18 mouse cellular contexts compared by ENCODE assay signal in the genomic region with DNA sequence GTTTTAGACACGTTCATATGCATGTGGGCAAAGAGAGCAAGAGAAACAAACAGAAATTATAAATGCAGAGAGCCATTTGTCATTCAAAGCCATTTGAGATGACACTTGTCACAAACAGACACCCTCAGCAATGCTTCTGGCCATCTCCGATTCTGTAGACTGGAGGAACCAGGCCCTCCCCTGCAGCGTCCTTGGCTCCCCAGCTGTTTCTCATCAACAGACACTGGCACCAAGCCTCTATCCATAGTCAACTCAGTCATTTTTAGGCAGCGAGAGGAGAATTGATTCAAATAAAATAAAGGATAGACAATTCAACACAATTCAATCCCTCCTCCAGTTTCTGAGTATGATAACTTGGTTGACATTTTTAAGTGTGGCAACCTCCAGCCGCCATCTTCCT.
A peak's percentile ranks its signal among the peaks of the same experiment; 100 is the strongest.
DNase-seq lines count a peak whose midpoint lies in the region; ATAC-seq lines count a peak whose summit lies in the region.
"Had no signal": no experiment of that assay in that cellular context is flagged by ENCODE, and none has a peak within 500 bp of the region (broad histone marks: within the 10 kb centered on the region; RNA-seq: fewer than 3 reads in every experiment).

No protein-coding gene starts in this region.

- DNase-seq in embryonic facial prominence, embryonic 14.5 days (ENCODE audit: low spot score) = peak; percentile 30
- DNase-seq in embryonic facial prominence, embryonic 10.5 days (ENCODE audit: low spot score) = no peak
- DNase-seq in lung, postnatal 14 days = peak; percentile 71
- DNase-seq in ovary, postnatal 10 days (ENCODE audit: low spot score) = no peak
- DNase-seq in layer of hippocampus, postnatal 10 days (ENCODE audit: low spot score in 2 of 2) = no peak
- DNase-seq in urinary bladder, postnatal 4 days (ENCODE audit: low spot score in 2 of 2) = no peak
- DNase-seq: adrenal gland, postnatal 14 days; cerebellum, adult 11-12 months; cerebellum, adult 9-10 months; cerebellum, postnatal 25 days; gastrocnemius, postnatal 10 days; heart, adult 18-20 months; heart, postnatal 10 days; heart, postnatal 4 days had no signal

- 54% methylated on average over 5 of the region's 5 CpGs for WGBS in embryonic facial prominence, embryonic 14.5 days
- 72% methylated on average over 5 of the region's 5 CpGs for WGBS in embryonic facial prominence, embryonic 10.5 days
- 50% methylated on average over 5 of the region's 5 CpGs for whole genome bisulfite sequencing in lung, embryonic 15.5 days

- no peak for ATAC-seq in embryonic facial prominence, embryonic 14.5 days (ENCODE audit: low read depth)
- peak; percentile 90; the same call in 1 of the 2 replicates for ATAC-seq in lung, embryonic 15.5 days (ENCODE audit: borderline replicate concordance, extremely low read depth, low FRiP score, low TSS enrichment)
- ATAC-seq: forebrain, embryonic 15.5 days had no signal

- H3K4me1 ChIP-seq in embryonic facial prominence, embryonic 14.5 days (ENCODE audit: control insufficient read depth, insufficient read depth, low read length) = peaks cover 15% of the 10 kb centered on the region; the same call in 1 of the 2 replicates
- peaks cover 29% of the 10 kb centered on the region for H3K4me1 ChIP-seq in embryonic facial prominence, embryonic 10.5 days
- no peaks in the 10 kb centered on the region for H3K4me1 ChIP-seq in lung, embryonic 15.5 days
- H3K4me1 ChIP-seq: forebrain, embryonic 15.5 days; heart, embryonic 10.5 days; hindbrain, embryonic 12.5 days had no signal

- H3K4me2 ChIP-seq in embryonic facial prominence, embryonic 14.5 days (ENCODE audit: low read depth, low read length) = no peak overlapping the region
- H3K4me2 ChIP-seq in lung, embryonic 15.5 days = no peak overlapping the region
- H3K4me2 ChIP-seq: forebrain, embryonic 15.5 days; hindbrain, embryonic 12.5 days had no signal

- no peaks in the 10 kb centered on the region for H3K9me3 ChIP-seq in embryonic facial prominence, embryonic 14.5 days (ENCODE audit: control insufficient read depth, low read length)
- no peaks in the 10 kb centered on the region for H3K9me3 ChIP-seq in embryonic facial prominence, embryonic 10.5 days
- no peaks in the 10 kb centered on the region for H3K9me3 ChIP-seq in lung, embryonic 15.5 days
- H3K9me3 ChIP-seq: forebrain, embryonic 15.5 days; heart, embryonic 10.5 days; hindbrain, embryonic 12.5 days had no signal

- H3K4me3 ChIP-seq in embryonic facial prominence, embryonic 14.5 days (ENCODE audit: low read depth, low read length) = no peak overlapping the region
- no peak overlapping the region for H3K4me3 ChIP-seq in embryonic facial prominence, embryonic 10.5 days
- no peak overlapping the region for H3K4me3 ChIP-seq in lung, embryonic 15.5 days
- H3K4me3 ChIP-seq: forebrain, embryonic 15.5 days; heart, embryonic 10.5 days; hindbrain, embryonic 12.5 days had no signal

- no peaks in the 10 kb centered on the region for H3K36me3 ChIP-seq in embryonic facial prominence, embryonic 14.5 days (ENCODE audit: control insufficient read depth, insufficient read depth, low read length)
- H3K36me3 ChIP-seq in embryonic facial prominence, embryonic 10.5 days (replicated peaks) = no peaks in the 10 kb centered on the region
- H3K36me3 ChIP-seq in lung, embryonic 15.5 days = no peaks in the 10 kb centered on the region
- H3K36me3 ChIP-seq: forebrain, embryonic 15.5 days; heart, embryonic 10.5 days; hindbrain, embryonic 12.5 days had no signal

- H3K27ac ChIP-seq in embryonic facial prominence, embryonic 14.5 days (replicated peaks; ENCODE audit: low read depth, low read length) = no peak overlapping the region
- H3K27ac ChIP-seq in embryonic facial prominence, embryonic 10.5 days (replicated peaks) = no peak overlapping the region
- peak overlapping the region; percentile 42; the same call in 1 of the 2 replicates for H3K27ac ChIP-seq in lung, embryonic 15.5 days
- H3K27ac ChIP-seq: forebrain, embryonic 15.5 days; heart, embryonic 10.5 days; hindbrain, embryonic 12.5 days had no signal

- no peaks in the 10 kb centered on the region for H3K27me3 ChIP-seq in embryonic facial prominence, embryonic 14.5 days (replicated peaks; ENCODE audit: control insufficient read depth, insufficient read depth, low read length)
- no peaks in the 10 kb centered on the region for H3K27me3 ChIP-seq in embryonic facial prominence, embryonic 10.5 days (replicated peaks; ENCODE audit: low read depth, poor library complexity, severe bottlenecking)
- H3K27me3 ChIP-seq in lung, embryonic 15.5 days = no peaks in the 10 kb centered on the region
- H3K27me3 ChIP-seq: forebrain, embryonic 15.5 days; hindbrain, embryonic 12.5 days had no signal

- H3K9ac ChIP-seq in embryonic facial prominence, embryonic 14.5 days (ENCODE audit: low read depth, low read length) = no peak overlapping the region
- H3K9ac ChIP-seq in lung, embryonic 15.5 days = no peak overlapping the region
- H3K9ac ChIP-seq: forebrain, embryonic 15.5 days; hindbrain, embryonic 12.5 days had no signal

Comparison
In these comparisons a context has a peak if more than half of its experiments do, and no peak if none do; other contexts are left out.
1. DNase-seq: peak in embryonic facial prominence, embryonic 14.5 days (single experiment) and lung, postnatal 14 days (single experiment); none in embryonic facial prominence, embryonic 10.5 days (single experiment), ovary, postnatal 10 days (single experiment), layer of hippocampus, postnatal 10 days (0 of 2) and urinary bladder, postnatal 4 days (0 of 2).